Mouse (Mus musculus) intestine, embryonic 14.5 days (tissue): ENCODE measurements around the gene Agbl1. TPM values are rescaled to one million over a fixed set of nuclear protein-coding genes. Genes with fewer than 3 reads are reported as not detected.

ENCODE experiments used
- ATAC-seq: fragments of 200-750 bp; cut with Nextera tagmentation; replicated peaks from 2 replicates; pipeline ENCODE4 v1.8.0; 2017; ENCODE audit warnings: low read depth, moderate number of reproducible peaks, moderate TSS enrichment, moderate library complexity; ENCODE audit not compliant: low FRiP score, low TSS enrichment
- DNase-seq: peaks from one replicate; pipeline ENCODE4 v3.0.0-alpha.2; 2018; ENCODE audit warnings: low spot score
- H3K27ac ChIP-seq: fragments of 300-500 bp; sonication (generic); 2 replicates; pipeline ENCODE4 v1.5.1; 2014; ENCODE audit warnings: low read depth, mild to moderate bottlenecking, control low read depth
- H3K27me3 ChIP-seq: fragments of 300-500 bp; sonication (generic); replicated peaks from 2 replicates; pipeline ENCODE4 v1.6.1; 2014; ENCODE audit warnings: low read length, control low read depth; ENCODE audit not compliant: control insufficient read depth, insufficient read depth
- H3K36me3 ChIP-seq: fragments of 300-500 bp; sonication (generic); 2 replicates; pipeline ENCODE4 v1.6.1; 2014; ENCODE audit warnings: low read length, control low read depth; ENCODE audit not compliant: control insufficient read depth, insufficient read depth
- H3K4me1 ChIP-seq: fragments of 300-500 bp; sonication (generic); replicated peaks from 2 replicates; pipeline ENCODE4 v1.6.1; 2014; ENCODE audit warnings: low read length, control low read depth, mixed read lengths; ENCODE audit not compliant: control insufficient read depth, insufficient read depth
- H3K4me2 ChIP-seq: fragments of 300-500 bp; sonication (generic); 2 replicates; pipeline ENCODE4 v1.6.1; 2014; ENCODE audit warnings: low read length
- H3K4me3 ChIP-seq: fragments of 300-500 bp; sonication (generic); 2 replicates; pipeline ENCODE4 v1.5.1; 2014; ENCODE audit warnings: low read depth, low read length, control low read depth, mixed read lengths
- H3K9ac ChIP-seq: fragments of 300-500 bp; sonication (generic); 2 replicates; pipeline ENCODE4 v1.6.1; 2014; ENCODE audit warnings: mild to moderate bottlenecking, low read length
- H3K9me3 ChIP-seq: fragments of 300-500 bp; sonication (generic); 2 replicates; pipeline ENCODE4 v1.6.1; 2016; ENCODE audit warnings: low read length, control low read depth; ENCODE audit not compliant: control insufficient read depth
- WGBS: fragments of 180-500 bp; shearing (Covaris S2); extraction: QIAGEN DNeasy Blood & Tissue Kit; methylation state at CpG from one replicate; pipeline ENCODE4 v1.1.7; 2014; 5-methylcytosine and 5-hydroxymethylcytosine counted together
- polyA plus RNA-seq: library from polyadenylated mRNA; unstranded; fragments of >200 nt; fragmentation: Nextera tagmentation; extraction: Ambion mirVana; gene quantifications from 2 replicates; pipeline ENCODE4 v1.2.1, GENCODE M21; 2014

Gene Agbl1
- polyA plus RNA-seq, 1 experiment from 2014 or later = not detected

DNA sequence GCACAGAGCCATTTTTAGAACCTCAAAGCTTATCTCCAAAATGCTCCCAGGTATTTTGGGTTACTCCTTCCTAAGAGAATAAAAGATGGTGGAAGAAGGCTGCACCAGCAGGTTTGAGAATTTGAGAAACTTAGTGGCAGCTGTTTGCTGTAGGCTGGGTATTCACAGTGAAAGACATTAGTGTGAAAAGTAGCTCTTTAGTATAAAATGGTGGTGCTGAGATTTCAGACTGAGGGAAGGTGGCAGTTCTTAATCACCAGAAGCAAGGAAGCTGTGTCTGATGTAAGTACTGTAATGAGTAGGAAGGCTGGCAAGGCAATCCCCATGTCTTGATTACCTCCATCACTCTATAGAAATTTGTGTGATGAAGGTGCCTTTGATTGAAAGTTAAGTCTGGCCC is 799.3 kb downstream of the Agbl1 start:
- H3K27me3 ChIP-seq = no peaks in the 10 kb centered on the region
- H3K36me3 ChIP-seq = no peaks in the 10 kb centered on the region
- H3K4me3 ChIP-seq = no peak overlapping the region
- H3K27ac ChIP-seq = no peak overlapping the region
- no peak for ATAC-seq
- no peak for DNase-seq
- no peaks in the 10 kb centered on the region for H3K9me3 ChIP-seq
- no peak overlapping the region for H3K9ac ChIP-seq
- H3K4me1 ChIP-seq = no peaks in the 10 kb centered on the region
- H3K4me2 ChIP-seq = no peak overlapping the region

DNA sequence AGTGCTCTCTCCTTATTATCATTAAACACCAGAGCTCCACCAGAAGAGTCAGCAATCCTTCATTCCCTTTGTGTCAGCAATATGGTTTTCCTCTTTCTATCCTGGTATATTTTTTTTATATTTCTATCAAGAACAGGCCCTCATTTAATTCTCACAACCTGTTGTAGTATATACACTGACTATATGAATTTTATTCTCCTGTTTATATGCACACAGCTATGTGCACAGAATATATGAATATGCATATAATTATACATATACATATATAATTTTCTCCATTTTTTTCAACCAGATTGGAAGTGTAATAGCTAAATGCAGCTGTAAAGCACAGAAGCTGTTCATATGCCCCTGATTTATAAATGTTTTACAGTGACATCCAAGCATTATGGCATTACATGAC is 846.3 kb downstream of the Agbl1 start:
- H3K4me1 ChIP-seq = no peaks in the 10 kb centered on the region
- no peak overlapping the region for H3K9ac ChIP-seq
- no peaks in the 10 kb centered on the region for H3K27me3 ChIP-seq
- DNase-seq = no peak
- H3K27ac ChIP-seq = no peak overlapping the region
- H3K4me3 ChIP-seq = no peak overlapping the region
- no peak overlapping the region for H3K4me2 ChIP-seq
- no peak for ATAC-seq
- H3K36me3 ChIP-seq = no peaks in the 10 kb centered on the region
- no peaks in the 10 kb centered on the region for H3K9me3 ChIP-seq

DNA sequence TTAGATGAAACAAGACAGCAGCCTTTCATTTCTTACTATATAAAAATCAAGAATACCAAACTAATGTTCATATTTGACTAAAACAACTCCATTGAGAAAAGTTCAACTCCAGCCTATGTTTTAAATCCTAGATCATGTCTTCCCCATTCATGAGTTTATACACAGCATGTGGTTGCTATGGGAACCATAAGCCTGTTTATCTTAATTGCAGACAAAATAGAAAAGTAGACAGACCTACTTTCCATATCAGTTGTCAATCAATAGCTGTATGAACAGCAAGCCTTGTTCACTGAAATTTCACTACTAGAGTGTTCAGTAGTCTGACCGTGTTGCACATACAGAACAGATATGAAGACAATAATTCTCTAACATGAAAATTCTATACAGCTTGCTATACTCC is 857.6 kb downstream of the Agbl1 start:
- Histone ChIP-seq H3K4me3 (no peak overlapping the region), H3K9ac (no peak overlapping the region), H3K36me3 (no peaks in the 10 kb centered on the region), H3K27ac (no peak overlapping the region), H3K27me3 (no peaks in the 10 kb centered on the region), H3K4me1 (no peaks in the 10 kb centered on the region), H3K4me2 (no peak overlapping the region), H3K9me3 (no peaks in the 10 kb centered on the region)
- DNase-seq (no peak), ATAC-seq (no peak)
- WGBS = 85% methylated on average over 1 of the region's 1 CpGs

DNA sequence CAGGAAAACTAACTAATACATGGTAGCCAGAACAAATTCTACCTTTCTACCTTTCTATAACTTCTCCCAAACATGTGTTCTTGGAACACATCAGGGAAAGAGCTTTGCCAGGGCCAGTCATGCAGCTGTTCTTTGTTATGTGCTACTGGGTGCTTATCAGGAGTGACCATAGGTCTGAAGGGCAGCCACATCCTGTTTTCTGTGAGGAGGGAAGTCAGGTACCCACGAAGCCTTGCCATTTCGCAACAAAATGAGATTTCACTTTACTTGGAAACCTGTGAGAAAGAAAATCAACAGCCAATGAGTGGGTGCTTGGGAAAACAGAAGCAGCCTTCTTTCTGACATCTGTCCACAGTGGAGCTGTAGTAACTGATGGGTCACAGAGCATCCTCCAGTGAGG is 865.5 kb downstream of the Agbl1 start:
- H3K36me3 ChIP-seq = no peaks in the 10 kb centered on the region
- H3K4me3 ChIP-seq = no peak overlapping the region
- no peaks in the 10 kb centered on the region for H3K4me1 ChIP-seq
- H3K9me3 ChIP-seq = no peaks in the 10 kb centered on the region
- no peak overlapping the region for H3K27ac ChIP-seq
- ATAC-seq = no peak
- H3K9ac ChIP-seq = no peak overlapping the region
- 60% methylated on average over 2 of the region's 2 CpGs for WGBS
- H3K4me2 ChIP-seq = no peak overlapping the region
- no peaks in the 10 kb centered on the region for H3K27me3 ChIP-seq
- no peak for DNase-seq

DNA sequence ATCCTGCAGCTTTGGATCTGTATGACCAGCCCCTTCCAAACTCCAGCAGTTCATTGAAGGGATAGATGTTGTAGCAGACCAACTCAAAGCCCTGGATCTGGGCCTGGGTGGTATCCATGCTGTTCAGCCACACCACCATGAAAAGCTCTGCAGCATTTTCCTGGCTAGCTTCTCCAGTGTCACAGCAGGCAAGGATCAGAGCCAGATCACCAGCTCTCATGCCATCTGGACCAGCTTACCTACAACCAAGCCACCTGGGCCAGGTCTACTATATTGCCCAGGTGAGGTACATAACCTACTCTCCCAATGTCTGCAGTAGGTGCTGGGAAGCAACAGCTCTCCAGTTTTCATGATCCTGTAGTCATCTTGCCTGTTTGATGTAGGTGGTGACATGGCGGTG is 884.3 kb downstream of the Agbl1 start:
- Histone ChIP-seq H3K4me3 (no peak overlapping the region), H3K27ac (no peak overlapping the region), H3K36me3 (no peaks in the 10 kb centered on the region), H3K9ac (no peak overlapping the region), H3K27me3 (no peaks in the 10 kb centered on the region), H3K9me3 (no peaks in the 10 kb centered on the region), H3K4me2 (no peak overlapping the region), H3K4me1 (no peaks in the 10 kb centered on the region)
- 100% methylated on average over 1 of the region's 1 CpGs for WGBS
- DNase-seq (no peak), ATAC-seq (no peak)

DNA sequence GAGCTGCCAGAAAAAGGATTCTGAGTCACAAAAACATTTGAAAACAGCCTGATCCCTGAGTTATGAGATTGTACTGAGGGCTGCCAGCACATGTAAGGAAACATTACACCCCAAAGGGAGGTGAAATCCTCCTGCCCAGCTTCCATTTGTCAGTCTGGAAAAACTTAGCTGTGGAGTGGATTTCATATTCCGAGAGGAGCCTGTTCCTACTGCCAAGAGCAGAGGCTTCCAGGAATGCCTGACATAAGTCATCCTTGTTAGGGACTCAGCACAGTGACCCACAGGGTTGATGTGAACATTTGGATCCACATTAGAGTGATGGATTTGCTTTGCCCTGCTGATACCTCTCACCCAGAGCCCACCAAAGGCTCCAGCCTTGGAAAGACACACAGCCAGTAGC is 899.4 kb downstream of the Agbl1 start:
- ATAC-seq = no peak
- Histone ChIP-seq H3K27ac (no peak overlapping the region), H3K36me3 (no peaks in the 10 kb centered on the region), H3K9ac (no peak overlapping the region), H3K4me2 (no peak overlapping the region), H3K27me3 (no peaks in the 10 kb centered on the region), H3K9me3 (no peaks in the 10 kb centered on the region), H3K4me1 (no peaks in the 10 kb centered on the region; the same call in 1 of the 2 replicates), H3K4me3 (no peak overlapping the region)
- WGBS = 32% methylated on average over 1 of the region's 1 CpGs
- DNase-seq = no peak

DNA sequence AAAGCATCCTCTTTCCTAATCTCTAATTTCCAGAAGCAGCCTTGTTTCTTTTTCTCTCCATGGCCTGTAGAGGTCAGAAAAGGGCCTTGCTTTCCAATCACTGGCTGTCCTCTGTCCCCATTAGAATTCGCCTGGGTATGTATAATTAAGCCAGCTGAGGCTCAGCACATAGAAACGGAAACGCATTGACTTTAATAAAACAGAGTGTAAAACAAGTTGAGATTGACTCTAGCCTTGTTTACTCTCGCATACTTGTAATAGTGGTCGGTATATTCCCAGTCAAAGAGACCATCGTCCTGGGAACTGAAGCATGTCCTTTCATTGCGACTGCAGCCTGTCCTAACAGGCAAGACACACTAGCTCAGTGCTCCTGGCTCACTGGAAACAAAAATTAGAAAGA is 902.3 kb downstream of the Agbl1 start:
- Histone ChIP-seq H3K27me3 (no peaks in the 10 kb centered on the region), H3K4me1 (no peaks in the 10 kb centered on the region; the same call in 1 of the 2 replicates), H3K36me3 (no peaks in the 10 kb centered on the region), H3K4me2 (no peak overlapping the region), H3K9ac (no peak overlapping the region), H3K4me3 (no peak overlapping the region), H3K9me3 (no peaks in the 10 kb centered on the region), H3K27ac (no peak overlapping the region)
- no peak for DNase-seq
- 26% methylated on average over 7 of the region's 7 CpGs for WGBS
- ATAC-seq = no peak

DNA sequence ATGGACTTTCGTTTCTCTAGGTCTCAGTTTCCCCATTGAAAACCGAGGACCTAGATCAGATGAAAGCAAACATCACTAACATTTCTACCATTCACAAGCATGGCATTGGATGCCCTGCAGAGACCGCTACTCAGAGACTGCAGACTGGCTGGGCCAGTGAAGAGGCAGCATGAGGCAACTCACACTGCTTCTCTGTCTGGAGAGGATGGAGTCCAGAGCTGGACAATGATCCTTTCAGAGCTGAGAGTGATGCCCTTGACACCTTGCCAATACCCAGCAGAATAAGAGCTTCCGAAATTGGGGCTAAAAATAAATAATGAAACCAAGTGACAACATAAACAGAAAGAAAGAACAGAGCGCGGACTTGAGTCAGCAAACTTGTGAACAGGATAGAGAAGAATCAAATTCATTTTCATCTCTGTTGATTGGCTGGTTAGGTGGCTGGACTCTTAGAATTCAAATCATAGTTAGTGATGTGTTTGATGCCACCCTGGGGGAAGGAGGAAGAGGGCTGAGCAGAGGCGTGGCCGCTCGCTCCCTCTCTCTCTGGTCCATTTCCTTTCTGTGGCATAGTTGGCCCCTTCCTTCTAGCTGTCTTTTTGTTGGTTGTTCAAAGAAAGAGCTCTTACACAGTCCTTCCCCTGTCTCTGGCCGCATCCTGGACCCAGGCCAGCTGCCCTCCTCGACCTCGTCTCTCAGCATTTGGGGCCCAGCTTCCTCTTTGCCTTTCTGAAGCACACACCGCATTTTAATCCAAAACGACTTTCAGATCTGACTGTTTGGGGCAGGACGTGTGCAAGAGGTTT is 903.1 kb downstream of the Agbl1 start:
- H3K4me2 ChIP-seq = no peak overlapping the region
- H3K9me3 ChIP-seq = no peaks in the 10 kb centered on the region
- H3K27ac ChIP-seq = no peak overlapping the region
- DNase-seq (no peak), ATAC-seq (no peak)
- WGBS = 53% methylated on average over 15 of the region's 15 CpGs
- H3K4me3 ChIP-seq = no peak overlapping the region
- no peaks in the 10 kb centered on the region; the same call in 1 of the 2 replicates for H3K4me1 ChIP-seq
- no peaks in the 10 kb centered on the region for H3K27me3 ChIP-seq
- no peaks in the 10 kb centered on the region for H3K36me3 ChIP-seq
- H3K9ac ChIP-seq = no peak overlapping the region

DNA sequence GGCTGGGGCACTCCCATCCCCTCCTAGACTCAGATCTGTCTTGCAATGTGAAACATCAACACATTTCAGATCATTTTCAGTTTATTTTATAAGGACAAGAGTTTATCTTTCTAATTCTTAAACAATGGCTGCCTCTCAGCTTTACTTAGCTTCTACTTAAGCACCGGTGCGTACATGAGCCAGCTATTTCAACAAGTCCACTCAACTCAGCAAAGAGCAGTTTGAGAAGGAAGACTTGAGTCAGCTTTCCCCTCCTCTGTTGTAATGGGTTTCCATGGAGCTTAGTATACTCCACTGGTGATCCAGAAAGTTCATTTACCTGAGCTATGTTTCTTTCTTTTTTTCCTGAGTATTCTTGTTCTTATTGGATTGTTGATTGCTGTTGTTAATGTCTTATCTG is 905.2 kb downstream of the Agbl1 start:
- H3K9ac ChIP-seq = no peak overlapping the region
- WGBS = 72% methylated on average over 2 of the region's 2 CpGs
- no peaks in the 10 kb centered on the region for H3K4me1 ChIP-seq
- H3K4me2 ChIP-seq = no peak overlapping the region
- no peak overlapping the region for H3K27ac ChIP-seq
- H3K36me3 ChIP-seq = no peaks in the 10 kb centered on the region
- ATAC-seq (no peak), DNase-seq (no peak)
- no peaks in the 10 kb centered on the region for H3K9me3 ChIP-seq
- no peaks in the 10 kb centered on the region for H3K27me3 ChIP-seq
- no peak overlapping the region for H3K4me3 ChIP-seq
